Mouse (Mus musculus): Measurements from ENCODE around the gene Exosc1.

- TF ChIP-seq POLR2A (IDR thresholded peaks at IDR 0.05; ENCODE audit: low read depth, low read length) (no peak), CTCF (IDR thresholded peaks at IDR 0.05; ENCODE audit: extremely low read depth, insufficient read length, insufficient replicate concordance, low read depth, low read length) (no peak)
Observed at GRCm38 (mm10) chr19:41938539-41938938, 5.3 kb upstream of the Exosc1 start.
